Mouse (Mus musculus): ENCODE data around the gene Gnb1.

DNA sequence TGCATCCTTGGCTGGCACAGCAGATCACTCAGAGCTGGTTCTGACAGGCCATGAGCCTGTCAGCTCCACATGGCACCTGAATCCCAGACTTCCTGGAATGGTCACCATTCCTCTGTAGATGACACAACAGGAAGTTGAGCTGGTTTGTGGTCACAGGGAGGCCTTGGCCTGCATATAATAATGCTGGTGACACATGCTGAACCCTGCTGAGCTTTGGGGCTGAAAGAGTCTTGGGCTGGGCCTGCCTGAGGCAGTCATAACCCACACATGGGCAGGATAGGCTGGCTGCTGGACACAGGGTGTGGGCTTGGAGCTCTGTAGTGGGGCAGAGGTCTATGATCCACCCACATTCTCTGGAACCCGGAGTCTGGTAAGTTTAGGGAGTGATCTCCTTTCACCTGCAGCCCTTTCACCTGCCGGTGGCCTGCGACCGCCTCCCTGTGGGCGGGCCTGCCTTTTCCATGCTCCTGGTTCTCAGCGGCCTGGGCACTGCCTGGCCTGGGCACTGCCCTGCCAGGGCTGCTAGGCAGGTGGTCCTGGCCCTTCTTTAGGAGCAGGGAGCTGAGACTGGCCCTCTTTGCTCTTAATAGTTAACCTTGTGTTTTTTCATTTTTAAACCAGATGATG, 91.2 kb downstream of the Gnb1 start:
- TF ChIP-seq CTCF (IDR thresholded peaks at IDR 0.05; ENCODE audit: extremely low read depth, insufficient read depth, insufficient read length, insufficient replicate concordance), result no peak
- no peak for TF ChIP-seq POLR2A (IDR thresholded peaks at IDR 0.05; ENCODE audit: low read depth, low read length)

Measured in spleen, adult 2 months (tissue).